Mouse (Mus musculus) kidney, postnatal 36 days (tissue): ENCODE measurements at regions not wholly inside any gene's neighbourhood (a gene's known extent, or its start where the extent isn't known, plus 50 kb on each side); places are given as distances from the start of the nearest gene placed in this dataset.
A peak's percentile ranks its signal among the peaks of the same experiment; 100 is the strongest.

Experiments
- DNase-seq, 2 experiments: peaks; one replicate each; pipeline ENCODE4 v3.0.0; 2021 to 2022; ENCODE audit warnings: mixed read lengths in 2 of 2

DNA sequence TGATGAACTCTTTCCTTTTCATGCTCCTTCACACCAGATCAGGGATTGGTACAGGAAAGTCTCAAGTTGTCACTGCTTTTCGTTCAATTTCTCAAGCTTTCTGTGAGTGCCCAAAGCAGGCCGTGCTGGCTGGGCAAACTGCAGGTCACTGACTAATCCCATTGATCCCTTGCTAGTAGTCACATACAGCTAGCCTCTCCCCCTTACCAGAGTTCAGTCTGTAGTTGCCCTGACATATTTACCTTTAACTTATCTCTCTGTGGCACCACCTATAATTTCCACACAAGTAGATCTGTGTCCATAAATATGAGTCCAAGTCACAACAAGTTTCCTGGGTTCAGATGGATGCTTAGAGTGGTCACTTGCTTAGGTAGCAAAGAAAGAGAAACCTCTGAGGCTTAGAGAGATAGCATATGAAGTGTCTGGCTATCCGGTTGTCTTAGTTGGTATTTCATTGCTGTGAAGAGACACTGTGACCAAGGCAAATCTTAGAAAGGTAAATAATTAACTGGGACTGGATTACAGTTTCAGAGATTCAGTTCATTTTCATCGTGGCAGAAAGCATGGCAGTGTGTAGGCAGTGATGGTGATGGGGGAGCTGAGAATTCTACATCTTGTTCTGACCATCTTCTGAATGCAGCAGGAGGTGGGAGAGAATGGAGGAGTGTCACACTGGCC is 362.8 kb upstream of the Pcsk5 start:
- DNase-seq = no peak

DNA sequence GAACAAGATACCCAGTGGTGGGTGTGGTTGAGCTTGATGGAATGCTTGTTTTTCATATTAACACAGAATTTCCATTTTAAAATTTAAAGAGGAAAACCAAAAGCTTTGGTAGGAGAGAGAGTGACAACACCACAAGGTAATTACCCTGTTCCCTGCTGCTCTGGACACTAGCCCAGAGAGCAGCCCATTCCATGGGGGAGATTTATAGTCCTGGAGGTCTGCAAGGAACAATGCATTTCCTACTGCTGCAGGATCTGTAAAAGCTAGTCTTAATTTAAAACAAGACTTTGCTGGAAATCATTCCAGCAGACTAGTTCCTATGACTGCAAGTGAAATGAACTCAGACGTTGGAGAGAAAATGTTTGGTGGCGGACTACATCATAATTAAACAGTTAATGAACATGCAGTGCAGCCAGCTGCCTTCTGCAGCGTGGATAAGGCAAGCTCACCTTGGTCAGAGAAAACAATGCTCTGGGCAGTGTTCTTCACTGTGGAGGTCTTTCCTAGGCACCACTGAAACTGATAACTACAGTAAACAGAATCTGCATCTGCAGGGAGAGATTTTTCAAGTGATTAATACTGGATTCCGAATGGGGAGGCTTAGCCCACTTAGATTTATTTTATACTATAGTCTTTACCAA is 351.8 kb upstream of the Pcsk5 start:
- no peak for DNase-seq

DNA sequence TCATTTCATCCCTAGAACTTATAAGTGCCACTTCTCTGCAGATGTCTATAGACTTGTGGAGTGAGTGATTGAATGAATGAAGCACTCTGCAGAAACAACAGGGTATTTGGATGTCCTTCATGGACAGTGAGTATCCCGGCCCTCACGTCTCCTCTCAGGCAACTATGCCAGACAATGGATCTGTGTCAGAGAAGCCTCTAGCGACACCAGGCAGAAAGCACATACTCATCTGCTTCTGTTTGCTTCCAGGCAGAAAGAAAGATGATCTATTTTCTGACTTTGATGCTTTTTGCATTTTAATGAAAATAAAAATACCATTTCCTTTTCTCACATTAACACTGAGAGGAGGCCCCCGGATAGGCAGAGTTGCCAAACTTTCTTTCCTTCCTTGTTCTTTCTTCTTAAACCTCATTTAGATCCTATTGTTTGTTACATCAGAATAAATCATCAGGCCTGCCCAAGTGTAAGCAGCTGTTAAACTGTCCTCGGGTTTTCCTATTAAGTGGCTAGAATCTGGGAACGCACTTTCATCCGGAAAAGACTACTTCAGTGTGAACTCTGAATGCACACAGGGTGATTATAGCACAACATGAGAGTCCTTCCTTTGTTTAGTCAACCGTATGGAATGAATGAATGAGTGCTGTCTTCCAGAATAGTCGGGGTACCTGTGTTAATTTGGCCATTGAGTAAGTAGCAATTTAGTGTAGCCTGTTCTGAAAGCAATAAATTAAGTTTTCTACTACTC is 350.9 kb upstream of the Pcsk5 start:
- DNase-seq = no peak

DNA sequence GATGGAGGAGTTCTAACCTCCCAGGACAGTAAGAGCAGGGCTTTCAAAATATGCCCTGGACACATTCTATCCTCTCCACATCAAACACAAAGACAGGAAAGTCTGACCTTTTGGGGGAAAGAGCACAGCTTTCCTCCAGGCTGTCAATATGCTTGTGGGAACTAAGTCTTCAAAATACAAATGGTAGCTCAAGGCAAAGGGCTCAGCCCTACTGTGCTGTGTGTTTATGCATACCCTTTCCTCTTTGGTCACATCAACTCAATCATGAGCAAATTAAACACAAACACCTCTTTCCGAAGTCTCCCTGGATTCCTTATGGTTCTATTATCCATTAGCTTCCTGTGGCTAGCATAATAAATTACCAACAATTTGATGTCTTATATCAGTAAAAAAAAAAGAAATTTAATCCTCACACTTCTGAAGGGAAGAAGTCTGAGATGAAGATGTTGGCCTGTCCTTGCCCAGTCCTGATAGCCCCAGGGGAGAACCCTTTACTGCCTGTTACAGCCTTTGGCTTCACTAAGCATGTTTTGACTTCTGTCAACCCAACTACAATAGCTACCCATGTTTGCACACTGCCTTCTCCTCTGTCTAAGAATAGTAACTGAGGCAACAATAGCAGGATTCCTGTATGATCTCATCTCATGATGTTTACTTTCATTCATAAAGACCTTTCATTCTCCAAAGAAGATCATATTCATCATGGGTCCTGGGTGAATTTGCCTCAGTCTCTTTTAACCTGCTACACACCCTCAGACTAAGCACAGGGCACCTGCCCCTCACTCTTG is 348.5 kb upstream of the Pcsk5 start:
- DNase-seq = no peak

DNA sequence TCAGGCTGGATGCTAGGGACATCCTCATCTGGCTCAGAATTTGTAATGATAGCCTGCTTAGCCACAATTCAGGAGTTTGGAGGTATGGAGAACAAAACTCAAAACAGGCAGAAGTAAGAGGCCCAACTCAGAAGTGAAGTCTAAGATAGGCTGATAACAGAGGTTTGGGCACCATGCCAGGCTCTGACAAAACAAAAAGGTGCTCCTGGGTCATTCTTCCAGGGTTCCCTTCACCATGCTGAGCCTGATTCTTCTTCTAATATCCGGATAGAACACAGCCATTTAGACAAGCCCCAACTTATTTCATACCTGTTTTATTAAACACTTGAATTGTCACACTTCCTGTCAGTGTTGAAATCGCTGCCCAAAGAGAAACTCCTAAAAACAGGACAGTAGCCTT is 347.8 kb upstream of the Pcsk5 start:
- DNase-seq = no peak

DNA sequence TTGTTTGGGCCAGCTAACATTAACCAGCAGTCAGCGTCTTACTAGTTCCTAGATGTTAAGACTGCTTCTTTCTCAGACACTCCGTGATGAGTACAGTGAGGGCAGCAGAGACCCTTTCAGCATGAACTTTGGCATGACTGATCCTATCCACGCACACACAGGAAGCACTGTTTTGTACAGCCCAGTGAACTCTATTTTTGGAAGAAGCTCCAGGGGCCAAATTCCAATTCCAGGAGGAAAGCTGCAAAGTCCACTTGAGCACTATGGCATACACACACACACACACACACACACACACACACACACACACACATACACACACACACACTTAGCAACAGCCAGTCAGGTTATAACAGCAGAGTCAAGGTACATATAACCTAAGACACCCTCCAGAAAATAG is 338.8 kb upstream of the Pcsk5 start:
- peak; percentile 68 to 75 for DNase-seq

DNA sequence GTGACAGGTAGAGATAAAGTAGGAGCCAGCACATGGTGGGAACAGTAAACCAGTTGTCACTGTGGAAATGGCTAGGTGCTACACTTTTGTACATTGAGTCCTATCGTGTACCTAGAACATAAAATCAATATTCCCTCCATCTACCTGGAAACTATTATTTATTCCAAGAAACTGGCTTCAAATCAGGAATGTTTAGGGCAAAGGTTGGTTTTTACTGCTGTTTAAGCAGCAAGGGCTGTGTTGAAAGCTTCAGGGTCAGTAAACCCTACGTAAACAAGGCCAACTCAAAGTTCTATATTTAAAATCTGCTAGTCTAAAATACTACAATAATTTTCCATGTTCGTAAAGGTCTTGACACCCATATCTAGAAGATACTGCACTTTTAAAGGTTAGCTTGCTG is 309.1 kb upstream of the Pcsk5 start:
- peak in 1 of 2 experiments; percentile 12 for DNase-seq

DNA sequence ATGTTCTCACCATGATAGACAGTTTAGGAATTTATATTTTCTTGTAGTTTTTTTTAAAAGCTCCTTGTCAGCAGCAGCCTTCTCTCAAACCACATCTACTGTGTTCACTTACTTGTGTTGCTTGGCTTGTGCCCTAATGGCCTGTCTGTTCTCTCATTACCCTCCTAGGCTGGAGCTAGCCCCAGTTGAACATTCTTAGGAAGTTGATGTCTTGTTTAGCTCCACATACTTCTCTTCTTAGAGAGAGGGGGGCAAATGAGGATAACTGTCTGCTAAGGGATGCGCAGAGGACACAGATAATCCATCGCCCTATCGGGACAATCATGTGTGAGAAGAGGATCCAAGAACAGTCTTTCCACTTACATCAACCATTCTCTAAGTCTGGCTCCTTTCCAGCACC is 293.5 kb upstream of the Pcsk5 start:
- DNase-seq = no peak

DNA sequence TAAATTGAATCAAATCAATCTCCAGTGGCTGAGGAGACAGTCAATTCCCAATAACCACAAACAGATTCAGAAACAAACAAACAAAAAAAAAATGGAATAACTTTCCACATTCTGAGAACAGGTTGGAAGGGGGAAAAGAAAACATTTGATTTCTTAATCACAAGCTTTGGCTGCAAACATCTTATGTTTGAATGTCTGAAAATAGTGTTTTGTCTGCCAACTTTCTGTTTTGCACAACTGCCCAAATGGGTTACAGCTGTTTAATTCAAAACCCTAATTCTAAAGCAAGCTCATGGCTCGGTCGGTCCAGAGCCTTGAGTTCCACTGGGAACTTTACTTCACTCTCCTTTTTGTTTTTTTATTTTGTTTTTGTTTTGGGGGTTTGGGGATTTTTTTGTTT is 291.4 kb upstream of the Pcsk5 start:
- no peak for DNase-seq

DNA sequence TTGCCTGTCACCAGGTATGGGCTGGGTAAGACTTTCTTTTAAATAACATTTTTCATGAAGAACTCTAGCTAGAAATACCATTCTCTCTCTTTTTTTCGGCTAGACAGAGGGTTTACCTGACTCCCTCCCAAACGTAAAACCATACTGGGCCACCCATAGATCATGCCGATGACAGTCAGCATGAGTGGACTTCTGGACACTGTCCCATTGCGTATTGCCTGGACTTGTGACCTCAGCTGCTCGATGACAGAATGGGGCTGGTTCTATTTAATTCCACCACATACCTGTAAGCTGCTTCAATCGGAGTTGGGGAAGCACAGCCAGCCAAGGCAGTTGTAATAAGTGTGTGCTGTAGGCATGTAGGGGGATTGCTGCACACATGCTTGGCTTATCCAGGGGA is 268.8 kb upstream of the Pcsk5 start:
- no peak for DNase-seq

DNA sequence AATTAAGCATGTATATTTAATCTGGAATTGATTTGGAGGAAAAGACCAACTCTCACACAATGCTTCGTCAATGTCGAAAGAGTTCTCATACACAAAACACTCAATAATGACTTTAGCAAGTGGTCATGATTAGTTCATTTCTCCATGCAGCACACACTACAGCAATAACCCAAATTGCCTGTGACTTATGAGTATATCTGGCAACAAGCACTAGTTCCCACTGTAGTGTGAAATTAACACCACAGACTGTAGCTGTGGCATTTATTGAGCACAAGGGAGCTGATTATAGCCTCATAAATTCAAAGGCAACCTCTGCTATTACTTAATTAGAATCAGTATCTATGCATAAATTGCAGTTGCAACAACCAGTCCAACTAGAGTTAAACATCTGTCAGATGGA is 267.2 kb upstream of the Pcsk5 start:
- DNase-seq = no peak

DNA sequence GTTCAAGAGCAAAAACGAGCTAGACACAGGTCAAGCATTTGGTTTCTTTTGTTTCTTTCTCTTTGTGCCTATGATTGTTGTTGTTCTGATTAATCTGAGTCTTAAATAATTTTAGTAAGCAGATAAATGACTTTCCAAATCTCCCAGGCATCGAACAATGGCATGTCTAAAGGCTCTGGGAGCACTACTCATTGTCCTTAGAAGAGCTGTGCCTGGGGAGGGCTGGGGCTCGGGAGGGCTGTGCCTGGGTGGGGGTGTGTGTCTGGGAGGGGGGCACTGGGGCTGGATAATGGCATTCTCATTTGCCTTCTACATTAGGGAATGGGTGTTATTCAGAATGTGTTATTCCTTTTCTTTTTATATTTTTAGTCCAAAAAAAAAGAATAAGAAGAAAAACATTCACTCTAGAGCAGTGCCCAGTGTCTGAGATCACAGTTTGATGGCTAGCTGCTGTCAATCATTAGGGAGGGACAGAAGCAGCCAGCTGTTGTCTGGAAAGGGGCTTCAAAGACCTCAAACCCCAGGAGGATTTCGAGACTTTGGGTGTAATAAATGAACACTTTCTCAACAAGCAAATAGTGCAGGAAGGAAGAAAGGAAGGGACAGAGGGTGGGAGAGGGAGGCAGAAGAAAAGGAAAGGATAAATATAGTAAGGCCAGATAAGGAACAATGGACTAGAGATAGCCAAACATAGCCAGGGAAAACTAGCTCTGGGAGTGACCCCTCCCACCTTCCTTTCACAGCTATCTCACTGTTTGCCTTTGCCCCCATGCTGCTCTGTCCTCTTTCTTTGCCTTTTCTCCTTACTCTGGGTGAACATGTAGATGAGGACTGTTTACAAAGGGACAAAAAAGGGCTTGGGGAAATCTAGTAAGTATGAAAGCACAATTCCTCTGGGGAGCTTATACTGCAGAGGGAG is 264.2 kb upstream of the Pcsk5 start:
- no peak for DNase-seq

DNA sequence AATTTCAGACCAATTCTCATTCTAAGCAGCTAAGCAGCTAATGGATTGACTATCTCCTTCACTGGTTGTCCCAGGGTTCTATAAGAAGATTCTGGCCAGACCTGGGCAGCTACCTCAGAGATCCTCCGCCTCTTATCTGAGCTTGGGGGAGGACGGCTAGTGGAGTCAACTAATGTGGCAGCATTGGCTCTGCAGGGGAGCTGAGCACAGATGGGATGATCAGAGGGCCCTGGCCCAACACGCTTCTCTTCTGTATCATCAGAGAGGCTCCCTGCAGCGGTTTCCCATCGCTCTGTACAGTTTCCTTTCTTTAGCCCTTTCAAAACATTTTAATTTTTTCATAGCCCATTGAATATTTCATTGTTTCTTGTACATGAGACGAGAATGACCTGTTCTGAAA is 245.9 kb upstream of the Pcsk5 start:
- no peak for DNase-seq

DNA sequence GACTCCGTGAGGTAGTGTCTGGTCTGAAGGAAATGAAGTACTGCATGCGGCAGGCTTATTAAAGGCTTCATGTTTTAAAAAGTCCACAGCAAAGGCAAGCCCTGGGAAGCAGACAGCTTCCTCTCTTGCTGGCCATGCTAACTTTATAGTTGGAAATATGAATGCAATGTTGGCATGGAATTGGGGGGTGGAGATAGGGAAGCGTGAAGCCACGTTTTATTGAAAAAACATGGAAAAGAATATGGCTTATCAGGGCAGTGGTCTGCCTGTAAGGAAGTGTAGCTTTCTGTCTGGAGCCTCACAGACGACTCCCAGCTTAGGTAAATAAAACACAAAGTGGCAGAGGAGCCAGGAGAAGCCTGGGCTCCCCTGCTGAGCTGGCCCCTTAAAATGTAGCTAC is 231.5 kb upstream of the Pcsk5 start:
- DNase-seq = no peak

DNA sequence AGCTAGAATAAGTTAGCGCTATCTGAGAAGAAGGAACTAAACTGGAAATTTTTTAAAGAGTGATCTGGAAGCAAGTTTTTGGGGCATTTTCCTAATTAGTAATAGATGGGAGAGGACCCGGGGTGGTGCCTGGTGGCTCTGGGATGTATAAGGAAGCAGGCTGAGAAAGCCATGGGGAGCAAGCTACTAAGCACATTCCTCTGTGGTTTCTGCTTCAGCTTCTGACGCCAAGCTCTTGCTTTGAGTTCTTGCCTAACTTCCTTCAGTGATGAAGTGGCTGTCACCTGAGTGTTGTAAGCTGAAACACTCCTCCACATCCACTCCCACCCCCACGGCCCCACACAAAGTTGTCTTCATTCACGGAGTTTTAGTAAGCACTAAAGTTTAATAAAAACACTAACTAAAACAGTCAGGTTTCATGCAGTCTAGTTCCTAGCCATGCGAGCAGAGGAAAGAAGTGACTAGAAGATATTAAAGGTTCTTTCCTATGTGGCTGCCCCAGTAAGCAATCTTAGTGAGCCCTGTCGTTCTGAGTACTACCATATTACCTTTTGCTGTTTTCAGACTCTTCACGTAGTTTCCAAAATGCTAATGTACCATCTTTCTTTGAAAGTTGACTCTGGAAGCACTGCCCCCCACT is 230.5 kb upstream of the Pcsk5 start:
- no peak for DNase-seq

DNA sequence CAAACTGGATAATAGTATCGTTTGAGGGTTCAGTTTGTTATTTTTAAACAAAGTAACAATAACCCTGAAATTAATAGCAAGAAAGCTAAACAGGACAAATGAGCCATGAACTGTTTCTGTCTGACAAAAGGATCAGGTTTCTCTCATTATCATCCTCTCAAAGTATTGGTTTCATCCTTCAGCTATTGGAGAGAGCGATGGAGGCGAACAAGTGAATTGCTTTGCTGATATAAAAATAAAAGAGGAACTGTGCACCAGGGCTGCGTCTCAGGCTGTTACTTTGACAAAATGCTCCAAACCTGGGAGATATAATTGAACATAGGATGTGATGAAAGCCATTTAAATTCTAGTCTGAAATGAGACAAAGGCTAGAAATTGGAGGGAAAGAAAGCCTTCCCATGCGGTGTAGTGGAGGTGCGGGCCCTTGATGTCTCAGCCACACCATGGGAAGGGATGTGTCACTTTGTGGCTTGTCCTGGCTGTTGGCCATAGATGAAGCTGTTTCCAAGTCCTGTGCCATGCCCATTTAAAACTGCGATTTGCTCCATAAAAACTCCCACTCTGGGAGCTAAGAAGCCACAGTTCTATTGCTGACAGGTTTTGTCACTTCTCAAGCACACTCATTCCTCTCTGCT is 219.9 kb upstream of the Pcsk5 start:
- DNase-seq = no peak

DNA sequence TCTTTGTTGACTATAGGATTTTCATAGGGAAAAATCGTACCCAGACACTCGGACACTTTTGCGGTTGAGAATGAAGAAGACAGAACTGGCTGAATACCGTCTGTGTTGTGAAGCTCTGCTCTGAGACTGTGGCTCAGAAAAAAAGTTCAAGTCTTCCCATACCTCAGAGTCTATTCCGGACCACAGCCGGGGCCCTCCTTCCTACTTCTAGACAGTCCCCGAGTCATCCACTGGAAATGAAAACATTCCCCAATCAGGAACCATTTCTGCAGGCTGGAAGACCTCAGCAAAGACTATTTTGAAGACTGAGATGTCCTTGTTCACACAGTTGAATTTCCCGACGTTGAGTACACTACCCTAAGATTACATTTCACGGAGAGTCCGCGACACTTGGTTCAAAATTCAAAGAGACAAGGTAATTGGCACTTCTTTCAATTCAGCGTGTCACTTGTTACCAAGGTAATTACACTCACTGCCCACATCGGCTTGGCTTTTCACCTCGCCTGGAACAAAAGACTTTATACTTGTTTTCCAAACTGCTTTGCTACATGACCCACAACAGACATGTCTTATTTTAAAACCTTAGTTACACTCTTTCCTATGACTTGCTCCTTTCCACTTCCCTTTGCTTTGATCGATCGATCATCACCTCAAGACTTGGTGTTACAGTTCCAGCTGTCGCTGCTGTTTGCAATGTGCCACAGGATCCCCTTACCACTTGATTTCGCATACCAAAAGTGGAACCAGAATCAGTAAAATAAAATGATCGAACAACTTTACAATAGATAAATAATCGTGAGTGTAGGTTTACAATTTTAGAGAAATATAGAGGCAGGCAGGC is 219.2 kb upstream of the Pcsk5 start:
- DNase-seq = no peak

DNA sequence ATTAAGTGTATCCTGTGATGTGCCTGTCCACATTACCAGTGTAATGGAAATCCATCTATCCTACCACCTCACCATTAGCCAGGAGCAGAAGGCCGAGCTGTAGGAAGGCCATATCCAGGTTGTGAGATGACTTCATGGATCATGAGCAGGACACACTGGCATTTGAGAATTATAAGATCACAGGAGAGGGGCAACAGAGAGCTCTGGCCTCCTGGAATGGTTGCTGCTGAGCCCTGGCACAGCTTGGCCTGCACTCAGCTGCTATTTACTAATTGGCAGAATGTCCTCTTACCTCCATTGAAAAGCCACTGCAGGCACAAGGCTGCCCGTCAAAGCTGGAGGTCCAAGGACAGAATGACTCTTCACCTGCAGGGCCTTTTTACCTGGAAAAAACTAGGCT is 212.9 kb upstream of the Pcsk5 start:
- DNase-seq = no peak

DNA sequence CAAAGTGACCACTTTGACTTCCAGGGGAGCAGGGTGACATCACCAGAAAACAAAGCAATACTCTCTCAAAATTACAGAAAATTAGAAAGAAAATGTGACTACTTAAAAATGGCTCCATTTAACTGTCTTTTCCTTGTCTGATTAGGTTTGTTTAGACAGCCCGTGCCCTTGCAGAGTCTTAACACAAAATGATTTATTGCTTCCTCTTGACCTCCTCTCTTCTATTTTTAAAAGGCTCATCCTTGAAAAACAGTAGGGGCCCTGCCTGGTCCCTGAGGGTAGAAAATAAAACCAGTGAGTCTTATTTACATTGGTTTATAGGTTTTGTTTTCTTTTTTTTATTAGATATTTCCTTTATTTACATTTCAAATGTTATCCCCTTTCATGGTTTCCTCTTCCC is 196.8 kb upstream of the Pcsk5 start:
- no peak for DNase-seq

DNA sequence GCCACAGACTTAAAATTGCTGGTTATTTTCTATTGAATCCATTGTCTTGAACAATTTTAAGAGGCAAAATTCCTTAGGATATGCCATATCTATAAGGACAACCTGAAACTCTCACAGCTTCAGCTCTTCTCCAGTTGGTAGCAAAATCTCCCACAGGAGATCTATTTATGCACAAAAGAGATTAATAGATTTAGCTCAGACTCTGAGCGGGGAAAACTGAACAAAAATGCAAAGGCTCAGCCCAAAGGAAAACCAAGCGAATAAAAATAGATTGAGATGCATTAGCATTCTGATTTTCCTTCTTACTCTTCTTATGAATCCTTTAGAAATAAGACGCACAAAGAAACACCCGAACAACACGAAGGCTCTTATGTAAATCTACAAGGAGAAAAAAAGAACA is 196.2 kb upstream of the Pcsk5 start:
- DNase-seq = no peak
